Mouse (Mus musculus): Measurements from ENCODE around the gene Plpp7. TPM values are rescaled to one million over a fixed set of nuclear protein-coding genes. Genes with fewer than 3 reads are reported as not detected.

Gene Plpp7
- total and polyA plus RNA-seq, 3 experiments = 7.3 to 15.1 TPM; not detected in 1

DNA sequence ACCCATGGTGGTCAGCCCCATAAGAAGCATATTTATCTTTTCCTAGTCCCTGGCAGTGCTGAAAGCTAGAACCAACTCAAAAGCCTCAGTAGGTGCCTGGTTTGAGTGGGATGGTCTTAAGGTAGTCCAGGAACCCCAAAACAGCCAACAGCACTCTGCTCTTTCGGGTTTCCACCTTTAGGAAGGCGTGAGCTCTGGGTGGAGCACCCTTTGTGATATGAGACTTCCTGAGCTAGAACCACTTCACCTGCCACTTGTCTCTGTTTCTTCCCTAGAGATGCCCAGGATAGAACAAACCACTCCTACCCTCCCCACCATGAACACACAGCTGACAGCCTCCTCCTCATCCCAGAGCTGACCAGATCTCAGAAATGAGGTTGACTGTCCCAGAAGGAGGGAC is 38.0 kb upstream of the Plpp7 start (continued):
- TF ChIP-seq KAT2A (conservative IDR thresholded peaks at IDR 0.05; ENCODE audit: low read depth, low read length) (no peak), EP300 (IDR thresholded peaks at IDR 0.05; ENCODE audit: low read depth in 1 of 2, low read length in 2 of 2) (peak; percentile 6 to 73; a peak in 2 of 4 replicates), POLR2A (IDR thresholded peaks at IDR 0.05; ENCODE audit: control insufficient read depth in 1 of 2, insufficient read depth in 1 of 2, low read depth in 1 of 2, low read length in 2 of 2, poor library complexity in 1 of 2) (peak in 1 of 2 experiments; percentile 54; a peak in 2 of 4 replicates), GATA1 (IDR thresholded peaks at IDR 0.05; ENCODE audit: low read depth, low read length) (peak; percentile 57; the same call in 1 of the 2 replicates), MEF2A (IDR thresholded peaks at IDR 0.05; ENCODE audit: extremely low read depth, insufficient replicate concordance, low read depth, low read length, poor library complexity, severe bottlenecking) (no peak), ZKSCAN1 (IDR thresholded peaks at IDR 0.05; ENCODE audit: low read depth, low read length) (no peak), RAD21 (IDR thresholded peaks at IDR 0.05; ENCODE audit: low read depth, low read length) (no peak), USF2 (IDR thresholded peaks at IDR 0.05; ENCODE audit: borderline replicate concordance in 1 of 2, insufficient read depth in 1 of 2, low read depth in 1 of 2, low read length in 2 of 2) (no peak), ELF1 (IDR thresholded peaks at IDR 0.05; ENCODE audit: low read depth, low read length) (peak; percentile 20; the same call in 1 of the 2 replicates)

DNA sequence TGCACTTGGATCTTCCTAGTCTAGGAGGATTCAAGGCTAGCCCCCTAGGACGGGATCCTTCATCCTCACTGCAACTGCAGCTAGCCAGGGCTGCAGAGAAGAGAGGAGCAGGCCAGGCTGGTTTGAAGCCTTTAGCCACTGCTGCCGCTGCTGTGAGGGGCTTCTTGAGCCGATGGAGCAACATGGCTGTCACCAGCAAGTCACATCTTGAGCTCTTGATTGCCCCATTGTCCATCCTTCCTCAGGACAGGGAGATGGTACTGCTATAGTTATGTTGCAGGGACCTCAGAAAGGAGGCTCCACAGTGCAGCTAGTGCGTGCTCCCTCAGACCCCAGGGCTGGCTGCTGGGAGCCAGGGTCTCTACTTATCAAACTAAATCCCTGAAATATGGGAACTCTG is 37.5 kb upstream of the Plpp7 start:
- no peak for TF ChIP-seq ZMIZ1 (IDR thresholded peaks at IDR 0.05; ENCODE audit: low read depth, low read length)
- no peak for TF ChIP-seq POLR2AphosphoS2 (IDR thresholded peaks at IDR 0.05; ENCODE audit: low read length)
- no peak for TF ChIP-seq SMC3 (IDR thresholded peaks at IDR 0.05; ENCODE audit: low read depth, low read length)
- TF ChIP-seq UBTF (IDR thresholded peaks at IDR 0.05; ENCODE audit: borderline replicate concordance, insufficient read depth, low read depth, low read length) = no peak
- TF ChIP-seq CHD1 (IDR thresholded peaks at IDR 0.05; ENCODE audit: low read depth, low read length) = no peak
- no peak for TF ChIP-seq POLR2AphosphoS5 (IDR thresholded peaks at IDR 0.05; ENCODE audit: borderline replicate concordance, low read depth, low read length)
- TF ChIP-seq MAFK (IDR thresholded peaks at IDR 0.05; ENCODE audit: borderline replicate concordance, low read depth, low read length) = no peak
- Histone ChIP-seq H3K4me1 (ENCODE audit: control insufficient read depth in 1 of 2, insufficient read depth in 2 of 2, low read length in 2 of 2) (peaks cover 28 to 48% of the 10 kb centered on the region in 2 experiments), H3K9me3 (replicated peaks; ENCODE audit: insufficient read depth, low read length) (no peaks in the 10 kb centered on the region), H3K4me3 (ENCODE audit: control insufficient read depth in 1 of 2, insufficient read depth in 1 of 2, low read depth in 2 of 2, low read length in 2 of 2) (no peak overlapping the region), H3K27me3 (ENCODE audit: control insufficient read depth in 1 of 2, insufficient read depth in 2 of 2, low read length in 2 of 2) (no peaks in the 10 kb centered on the region), H3K36me3 (ENCODE audit: control insufficient read depth in 1 of 2, insufficient read depth in 2 of 2, low read length in 2 of 2) (peaks cover 0 to 39% of the 10 kb centered on the region in 2 experiments; a peak in 2 of 4 replicates), H3K27ac (ENCODE audit: control insufficient read depth, low read depth, low read length) (peak overlapping the region; percentile 61), H3K9ac (ENCODE audit: control insufficient read depth, low read depth, low read length, poor library complexity, severe bottlenecking) (peak overlapping the region; percentile 2; the same call in 1 of the 2 replicates), H3K79me2 (ENCODE audit: control insufficient read depth, insufficient read depth, low read length, poor library complexity) (no peaks in the 10 kb centered on the region)
- DNase-seq (ENCODE audit: low read depth, low spot score) = no peak

DNA sequence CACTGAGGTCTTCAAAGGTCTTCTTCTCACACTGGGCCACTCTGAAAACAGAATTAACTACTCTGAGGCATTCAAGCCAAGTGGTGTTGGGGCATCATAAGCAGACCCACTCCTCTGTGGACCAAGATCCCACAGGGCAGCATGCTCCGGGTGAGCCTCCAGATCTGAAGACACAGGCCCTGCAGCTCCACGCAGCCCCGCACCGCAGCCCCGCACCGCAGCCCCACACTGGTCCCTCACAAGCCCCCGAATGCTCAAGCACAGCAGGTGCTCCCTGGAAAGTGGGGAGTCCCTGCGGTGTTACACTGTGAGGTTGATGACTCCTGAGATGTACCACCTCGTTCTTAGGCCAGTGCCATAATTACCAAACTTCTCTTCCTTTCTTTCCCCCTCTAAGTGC is 37.1 kb upstream of the Plpp7 start:
- peaks cover 0 to 41% of the 10 kb centered on the region in 2 experiments; a peak in 2 of 4 replicates for H3K36me3 ChIP-seq (ENCODE audit: control insufficient read depth in 1 of 2, insufficient read depth in 2 of 2, low read length in 2 of 2)
- peaks cover 32 to 48% of the 10 kb centered on the region in 2 experiments for H3K4me1 ChIP-seq (ENCODE audit: control insufficient read depth in 1 of 2, insufficient read depth in 2 of 2, low read length in 2 of 2)
- DNase-seq (ENCODE audit: low read depth, low spot score) = no peak
- H3K9me3 ChIP-seq (replicated peaks; ENCODE audit: insufficient read depth, low read length) = no peaks in the 10 kb centered on the region
- H3K27me3 ChIP-seq (ENCODE audit: control insufficient read depth in 1 of 2, insufficient read depth in 2 of 2, low read length in 2 of 2) = no peaks in the 10 kb centered on the region
- TF ChIP-seq USF2 (IDR thresholded peaks at IDR 0.05; ENCODE audit: borderline replicate concordance in 1 of 2, insufficient read depth in 1 of 2, low read depth in 1 of 2, low read length in 2 of 2) = no peak
- no peak for TF ChIP-seq CHD1 (IDR thresholded peaks at IDR 0.05; ENCODE audit: low read depth, low read length)
- TF ChIP-seq CHD2 (IDR thresholded peaks at IDR 0.05; ENCODE audit: low read length) = no peak
- no peak for TF ChIP-seq NELFE (IDR thresholded peaks at IDR 0.05; ENCODE audit: low read depth, low read length)
- H3K4me3 ChIP-seq (ENCODE audit: control insufficient read depth in 1 of 2, insufficient read depth in 1 of 2, low read depth in 2 of 2, low read length in 2 of 2) = no peak overlapping the region
- no peak overlapping the region; the same call in 1 of the 2 replicates for H3K27ac ChIP-seq (ENCODE audit: control insufficient read depth, low read depth, low read length)
- no peaks in the 10 kb centered on the region for H3K79me2 ChIP-seq (ENCODE audit: control insufficient read depth, insufficient read depth, low read length, poor library complexity)
- H3K9ac ChIP-seq (ENCODE audit: control insufficient read depth, low read depth, low read length, poor library complexity, severe bottlenecking) = no peak overlapping the region

Data from MEL (cell line).